ENCODE assay signal across 19 mouse cellular contexts in genomic region chr7:99120082-99120481, GRCm38 (mm10). TPM values are rescaled to one million over a fixed set of nuclear protein-coding genes. Genes with fewer than 3 reads are reported as not detected.
DNase-seq lines count a peak whose midpoint lies in the region; TF ChIP-seq lines count a peak whose summit lies in the region.
"Had no signal": no experiment of that assay in that cellular context is flagged by ENCODE, and none has a peak within 500 bp of the region (broad histone marks: within the 10 kb centered on the region; RNA-seq: fewer than 3 reads in every experiment).

No protein-coding gene starts in this region.

- TF ChIP-seq CTCF in bone marrow, adult 2 months (IDR thresholded peaks at IDR 0.05; ENCODE audit: control insufficient read depth, insufficient read depth, low read length): no peak
- TF ChIP-seq CTCF in kidney, adult 2 months (conservative IDR thresholded peaks at IDR 0.05; ENCODE audit: insufficient read depth, insufficient read length, low read depth, low read length): no peak

- no peak for TF ChIP-seq POLR2A in bone marrow, adult 2 months (IDR thresholded peaks at IDR 0.05; ENCODE audit: borderline replicate concordance, control insufficient read depth, low read depth, low read length)
- TF ChIP-seq POLR2A in kidney, adult 2 months (IDR thresholded peaks at IDR 0.05; ENCODE audit: low read depth, low read length): no peak

- H3K27ac ChIP-seq in bone marrow, adult 2 months (ENCODE audit: control insufficient read depth, insufficient read depth, low read depth, low read length, poor library complexity): 0 out of 2 replicates have a peak overlapping the region, but pooled peaks have one; percentile 15
- H3K27ac ChIP-seq in kidney, adult 2 months (ENCODE audit: insufficient read depth, low read depth, low read length): no peak overlapping the region
- H3K27ac ChIP-seq: embryonic facial prominence, embryonic 13.5 days; forebrain, embryonic 12.5 days; heart, embryonic 10.5 days; hindbrain, embryonic 12.5 days had no signal

- 38% methylated on average over 4 of the region's 4 CpGs for WGBS in bone marrow, adult 2 months
- 62% methylated on average over 4 of the region's 4 CpGs for WGBS in kidney, adult 2 months

- DNase-seq in spleen, postnatal 36 days (ENCODE audit: low spot score in 2 of 2): peak; percentile 46 to 48
- no peak for DNase-seq in spleen, postnatal 10 days (ENCODE audit: low spot score in 2 of 2)
- peak; percentile 43 for DNase-seq in A20 (ENCODE audit: low read depth, low spot score)
- DNase-seq in CD4-positive helper T cell, adult 2 months (ENCODE audit: low read depth, low spot score): peak; percentile 19
- DNase-seq in kidney, postnatal 25 days: no peak
- DNase-seq in kidney, adult 2 months: no peak
- DNase-seq in layer of hippocampus, adult 9-10 months (ENCODE audit: low spot score): no peak
- DNase-seq: adrenal gland, postnatal 14 days; cerebellum, adult 18-20 months; cerebellum, adult 9-11 months; cerebellum, postnatal 36 days; gastrocnemius, postnatal 10 days; heart, postnatal 10 days; heart, postnatal 4 days had no signal

- H3K36me3 ChIP-seq in kidney, adult 2 months (ENCODE audit: control insufficient read depth, insufficient read depth, low read length): no peaks in the 10 kb centered on the region
- H3K36me3 ChIP-seq: forebrain, embryonic 12.5 days had no signal

- H3K27me3 ChIP-seq in kidney, adult 2 months (replicated peaks; ENCODE audit: control insufficient read depth, insufficient read depth, low read length): no peaks in the 10 kb centered on the region
- H3K27me3 ChIP-seq: embryonic facial prominence, embryonic 13.5 days; forebrain, embryonic 12.5 days; hindbrain, embryonic 12.5 days had no signal

- peaks cover 3% of the 10 kb centered on the region for H3K4me1 ChIP-seq in bone marrow, adult 2 months (ENCODE audit: control insufficient read depth, insufficient read depth, low read length)
- H3K4me1 ChIP-seq in kidney, adult 2 months (ENCODE audit: control insufficient read depth, insufficient read depth, low read length): peaks cover 10% of the 10 kb centered on the region
- H3K4me1 ChIP-seq: embryonic facial prominence, embryonic 13.5 days; forebrain, embryonic 12.5 days had no signal

- no peak overlapping the region for H3K4me3 ChIP-seq in bone marrow, adult 2 months (replicated peaks; ENCODE audit: control insufficient read depth, low read depth, low read length)
- no peak overlapping the region for H3K4me3 ChIP-seq in kidney, adult 2 months (ENCODE audit: insufficient read depth, low read depth, low read length)
- H3K4me3 ChIP-seq: embryonic facial prominence, embryonic 13.5 days; forebrain, embryonic 12.5 days; heart, embryonic 10.5 days; hindbrain, embryonic 12.5 days had no signal

RNA-seq across cellular contexts. Expression of gene Uvrag, which starts 20.9 kb away (rescaled TPM):
- polyA plus RNA-seq in bone marrow, adult 2 months (2011; ENCODE audit: insufficient read depth, insufficient read length, low replicate concordance, missing spikeins): 10.5 and 38.2 TPM in 2 replicates
- polyA plus RNA-seq in kidney, adult 2 months (2012; rRNA removed): 8.0 and 17.0 TPM in 2 replicates

Comparison
In these comparisons a context has a peak if more than half of its experiments do, and no peak if none do; other contexts are left out.
1. DNase-seq: peak in spleen, postnatal 36 days (2 of 2), A20 (single experiment) and CD4-positive helper T cell, adult 2 months (single experiment); none in spleen, postnatal 10 days (0 of 2), kidney, postnatal 25 days (0 of 2), kidney, adult 2 months (single experiment) and layer of hippocampus, adult 9-10 months (single experiment).